Mouse (Mus musculus) embryonic fibroblast, embryonic 13.5 days (primary cell): Measurements from ENCODE around the gene Nbea. TPM values are rescaled to one million over a fixed set of nuclear protein-coding genes. Genes with fewer than 3 reads are reported as not detected.

Experiments used
- H3K27ac ChIP-seq: 2 replicates; pipeline ENCODE4 v1.5.1; 2012; ENCODE audit warnings: low read length, control low read depth, inconsistent platforms; ENCODE audit not compliant: insufficient read depth
- H3K4me1 ChIP-seq: 2 replicates; pipeline ENCODE4 v1.6.1; 2011; ENCODE audit warnings: low read length; ENCODE audit not compliant: control insufficient read depth, insufficient read depth
- H3K4me3 ChIP-seq: 2 replicates; pipeline ENCODE4 v1.5.1; 2011; ENCODE audit warnings: mild to moderate bottlenecking, control low read depth, low read length; ENCODE audit not compliant: insufficient read depth
- CTCF ChIP-seq: IDR thresholded peaks from 2 replicates; pipeline ENCODE4 v1.5.1; 2011; ENCODE audit warnings: mild to moderate bottlenecking, control low read depth, low read length, moderate library complexity, borderline replicate concordance; ENCODE audit not compliant: insufficient read depth
- POLR2A ChIP-seq: IDR thresholded peaks from 2 replicates; pipeline ENCODE4 v1.6.1; 2011; ENCODE audit warnings: low read depth, mild to moderate bottlenecking, control low read depth, low read length, moderate library complexity
- polyA plus RNA-seq: library from polyadenylated mRNA; stranded (reverse); fragments of >200 nt; gene quantifications from 2 replicates; pipeline ENCODE4 v1.2.4, GENCODE M21; 2011; ENCODE audit warnings: low read depth; ENCODE audit not compliant: missing spikeins, insufficient read length

The Nbea gene
- polyA plus RNA-seq, 1 experiment = 35.3 TPM

DNA sequence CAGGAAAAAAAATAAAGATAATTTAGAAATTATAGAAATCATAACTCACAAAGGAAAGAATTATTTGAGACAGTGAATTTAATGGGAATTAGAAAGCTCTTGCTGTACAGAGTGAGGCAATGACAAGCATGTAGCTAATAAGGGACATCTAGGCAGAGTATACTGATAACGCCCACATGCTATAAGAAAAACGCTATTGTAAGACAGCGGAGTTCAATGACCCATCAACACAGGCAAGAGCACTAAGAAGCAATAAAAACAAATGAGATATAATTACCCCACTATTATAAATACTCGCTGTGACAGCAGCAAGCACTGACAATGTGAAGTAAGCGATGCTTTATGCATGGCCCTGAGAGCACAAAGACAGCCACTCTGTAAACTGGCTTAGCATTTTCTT is 233.5 kb downstream of the Nbea start:
- no peak overlapping the region for H3K4me3 ChIP-seq
- no peaks in the 10 kb centered on the region for H3K4me1 ChIP-seq
- H3K27ac ChIP-seq = no peak overlapping the region
- TF ChIP-seq POLR2A = no peak
- no peak for TF ChIP-seq CTCF

DNA sequence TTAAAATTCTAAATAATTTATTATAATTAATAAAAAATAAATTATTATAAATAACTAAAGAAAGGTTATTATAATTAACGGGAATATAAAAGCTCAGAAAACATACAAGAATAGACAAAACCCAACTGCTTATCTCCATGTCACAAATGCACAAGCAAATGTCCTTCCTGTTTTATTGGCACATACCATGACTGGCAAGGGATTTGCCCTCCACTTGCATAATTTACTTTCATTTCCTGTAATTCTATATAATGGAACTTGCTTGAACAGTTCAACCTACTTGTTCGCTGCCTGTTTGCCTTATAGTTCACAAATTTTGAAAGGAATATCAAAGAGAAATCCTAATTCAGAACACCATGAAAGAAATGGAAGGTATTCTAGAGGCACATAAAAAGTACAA is 234.4 kb downstream of the Nbea start:
- Histone ChIP-seq H3K27ac (no peak overlapping the region), H3K4me1 (no peaks in the 10 kb centered on the region), H3K4me3 (no peak overlapping the region)
- TF ChIP-seq POLR2A (no peak), CTCF (no peak)

DNA sequence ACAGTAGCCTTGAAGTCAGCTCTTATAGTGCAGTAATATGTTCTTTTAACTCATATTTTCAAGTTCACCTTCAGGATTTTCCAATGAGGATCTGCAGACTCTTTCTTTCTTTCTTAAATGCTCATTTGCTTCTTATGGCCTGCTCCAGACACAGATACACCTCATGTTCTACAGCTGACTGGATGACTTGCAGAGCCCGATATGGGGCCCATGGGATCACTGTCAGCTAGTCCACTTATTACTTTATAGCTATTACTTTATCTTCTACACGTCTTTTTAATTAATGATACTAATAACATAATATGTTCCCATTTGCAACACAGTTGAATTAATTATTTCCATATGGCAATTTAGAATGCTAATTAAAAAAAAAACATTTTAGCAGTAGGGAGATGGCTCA is 256.2 kb downstream of the Nbea start:
- Histone ChIP-seq H3K4me3 (no peak overlapping the region), H3K4me1 (no peaks in the 10 kb centered on the region), H3K27ac (no peak overlapping the region)
- TF ChIP-seq CTCF = no peak
- TF ChIP-seq POLR2A = no peak

DNA sequence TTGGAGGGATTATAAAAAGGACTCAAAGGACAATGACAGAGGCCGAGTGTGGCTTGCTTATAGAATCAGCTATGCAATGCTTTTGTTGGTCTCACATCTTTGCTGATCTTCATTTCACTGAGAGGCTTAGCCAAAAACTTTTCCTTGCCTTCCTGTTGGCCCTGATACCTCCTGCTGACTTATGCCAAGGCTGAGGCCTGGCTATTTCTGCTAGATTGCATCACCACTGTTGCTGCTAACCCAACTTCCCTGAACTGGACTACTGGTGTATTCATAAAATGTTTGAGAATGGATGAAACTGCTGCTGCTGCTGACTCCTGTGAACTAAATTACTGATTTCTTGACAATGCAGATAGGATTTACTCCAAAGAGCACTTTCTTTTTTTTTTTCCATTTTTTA is 274.2 kb downstream of the Nbea start:
- Histone ChIP-seq H3K4me1 (no peaks in the 10 kb centered on the region), H3K27ac (peak overlapping the region; percentile 61), H3K4me3 (no peak overlapping the region)
- TF ChIP-seq POLR2A = no peak
- TF ChIP-seq CTCF = no peak

DNA sequence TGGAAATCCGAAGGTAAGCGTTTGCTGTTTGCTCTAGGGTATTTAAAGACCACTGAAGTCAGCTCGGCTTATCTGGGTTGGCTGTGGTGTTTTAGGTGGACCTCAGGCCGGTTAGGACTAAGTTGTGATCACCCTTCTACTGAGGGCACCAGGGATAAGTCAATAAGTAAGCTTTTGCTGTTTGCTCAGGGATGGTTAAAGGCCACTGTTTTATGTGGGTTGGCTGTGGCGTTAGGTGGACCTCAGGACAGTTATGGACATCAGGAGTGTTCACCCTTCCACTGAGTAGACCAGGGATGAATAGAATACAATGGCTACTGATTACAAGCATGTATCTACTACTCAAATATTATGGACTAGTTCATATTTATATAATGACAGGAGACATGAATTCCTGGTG is 292.9 kb downstream of the Nbea start:
- no peak overlapping the region for H3K27ac ChIP-seq
- no peak for TF ChIP-seq POLR2A
- no peak for TF ChIP-seq CTCF
- H3K4me1 ChIP-seq = peaks cover 8% of the 10 kb centered on the region
- H3K4me3 ChIP-seq = no peak overlapping the region

DNA sequence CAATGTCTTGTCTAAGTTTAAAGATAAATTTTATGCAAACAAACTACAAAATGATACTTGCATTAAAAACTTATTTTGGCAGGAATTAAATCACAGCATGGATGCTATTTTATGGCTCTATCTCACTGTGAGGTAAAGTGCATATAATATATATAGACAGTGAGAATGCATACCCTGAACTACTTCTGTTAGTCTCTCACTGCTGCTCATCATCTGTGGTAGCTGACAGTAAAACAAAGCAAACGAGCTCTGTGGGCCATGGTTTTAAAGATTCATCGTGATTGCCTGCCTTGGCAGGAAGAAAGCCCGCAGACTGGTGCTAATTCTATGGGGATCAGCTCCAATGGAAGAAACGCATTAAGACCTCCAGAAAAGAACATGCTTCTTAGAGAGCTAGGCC is 294.3 kb downstream of the Nbea start:
- H3K4me3 ChIP-seq = no peak overlapping the region
- no peak for TF ChIP-seq POLR2A
- TF ChIP-seq CTCF = no peak
- H3K27ac ChIP-seq = no peak overlapping the region
- peaks cover 8% of the 10 kb centered on the region for H3K4me1 ChIP-seq

DNA sequence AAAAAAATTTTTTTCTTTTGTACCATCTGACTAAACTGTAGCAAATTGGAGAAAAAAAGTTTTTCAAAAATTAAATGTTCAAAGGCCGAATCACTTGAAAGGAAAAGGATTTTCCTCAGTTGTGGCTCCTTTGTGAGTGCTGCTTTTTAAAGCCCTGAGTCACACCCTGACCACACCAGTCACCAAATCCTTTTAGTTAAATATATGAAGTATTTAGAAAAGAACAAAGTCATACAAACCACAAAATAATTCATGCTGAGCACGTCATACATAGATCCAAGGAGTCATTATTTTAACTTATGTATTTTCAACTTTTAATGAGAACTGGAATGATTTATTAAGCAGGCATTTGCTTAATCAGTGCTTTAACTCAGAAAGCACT is 295.7 kb downstream of the Nbea start:
- peak overlapping the region; percentile 70; the same call in 1 of the 2 replicates for H3K27ac ChIP-seq
- H3K4me1 ChIP-seq = peaks cover 8% of the 10 kb centered on the region
- no peak for TF ChIP-seq CTCF
- no peak for TF ChIP-seq POLR2A
- no peak overlapping the region for H3K4me3 ChIP-seq

DNA sequence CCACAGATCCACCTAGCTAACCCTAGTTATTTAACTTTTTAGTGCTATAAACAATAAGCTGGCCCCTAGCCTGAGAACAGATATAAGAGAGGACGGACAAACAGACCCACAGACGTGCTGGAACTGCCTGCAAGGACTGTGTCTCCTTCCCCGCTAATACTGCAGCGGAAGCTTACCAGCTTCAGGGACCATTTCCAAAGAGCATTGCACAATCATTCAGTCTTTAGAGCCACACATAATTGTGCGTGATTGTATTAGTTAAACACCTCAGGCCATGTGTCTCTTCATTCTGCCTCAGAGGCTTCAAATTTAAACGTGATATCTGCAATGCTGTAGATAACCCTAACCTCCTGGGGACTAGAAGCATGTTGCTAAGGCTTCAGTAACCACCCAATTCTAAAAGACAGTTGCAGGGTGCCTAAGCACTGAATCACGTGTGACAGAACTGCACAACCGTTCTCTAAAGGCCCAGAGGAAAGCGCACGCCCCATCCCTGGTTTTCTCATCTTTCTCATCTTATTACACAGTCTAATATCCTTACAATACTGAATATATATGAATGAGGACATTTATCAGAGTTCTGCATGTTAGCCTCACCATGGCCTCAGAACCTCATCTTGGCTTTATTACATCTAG is 296.2 kb downstream of the Nbea start:
- TF ChIP-seq POLR2A (no peak), CTCF (no peak)

DNA sequence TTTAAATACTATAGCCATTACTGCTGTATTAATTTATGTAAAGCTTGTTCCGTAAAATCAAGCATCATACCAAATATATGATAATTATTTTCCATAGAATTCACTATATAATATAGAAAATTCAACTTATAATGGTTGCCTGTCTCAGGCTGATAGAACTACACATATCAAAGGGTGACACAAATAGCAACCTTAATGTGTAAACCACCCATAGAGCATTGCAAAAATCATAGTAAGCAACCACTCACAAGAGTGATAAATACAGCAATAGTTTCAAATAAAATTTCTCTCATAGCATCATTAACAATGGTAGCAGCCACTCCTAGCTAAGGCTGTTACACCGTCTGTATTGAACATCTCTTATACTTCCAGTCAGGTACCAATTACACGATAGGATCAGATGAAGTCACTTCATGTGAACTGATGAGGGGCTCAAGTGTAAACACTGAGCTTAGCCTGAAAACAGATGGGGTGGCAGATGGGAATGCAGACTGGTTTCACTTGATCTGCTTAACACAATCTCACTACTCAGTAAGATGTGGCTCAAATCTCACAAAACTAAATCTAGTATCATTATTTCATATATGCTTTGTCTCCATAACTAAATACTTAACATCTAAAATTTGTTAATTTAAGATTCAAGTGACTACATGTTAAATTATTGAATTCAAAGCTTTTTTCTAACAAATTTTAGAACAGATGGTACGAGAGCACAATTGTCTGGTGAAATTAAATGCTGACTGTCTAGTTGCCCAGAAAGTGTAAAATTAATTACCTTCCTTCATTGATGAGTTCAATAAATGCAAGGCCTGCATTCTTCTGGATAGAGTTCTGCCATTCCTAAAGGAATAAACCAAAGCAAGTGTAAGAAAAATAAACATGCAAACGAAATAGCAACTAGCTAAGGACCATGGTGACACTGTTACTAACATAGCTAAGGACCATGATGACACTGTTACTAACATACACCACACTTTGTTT is 310.3 kb downstream of the Nbea start:
- no peak overlapping the region for H3K4me3 ChIP-seq
- TF ChIP-seq POLR2A (no peak), CTCF (no peak)
- H3K27ac ChIP-seq = no peak overlapping the region
- H3K4me1 ChIP-seq = no peaks in the 10 kb centered on the region

More for the DNA sequence above, 296.2 kb downstream of the Nbea start:
- peaks cover 8% of the 10 kb centered on the region for H3K4me1 ChIP-seq
- no peak overlapping the region for H3K4me3 ChIP-seq
- peak overlapping the region; percentile 70 for H3K27ac ChIP-seq

DNA sequence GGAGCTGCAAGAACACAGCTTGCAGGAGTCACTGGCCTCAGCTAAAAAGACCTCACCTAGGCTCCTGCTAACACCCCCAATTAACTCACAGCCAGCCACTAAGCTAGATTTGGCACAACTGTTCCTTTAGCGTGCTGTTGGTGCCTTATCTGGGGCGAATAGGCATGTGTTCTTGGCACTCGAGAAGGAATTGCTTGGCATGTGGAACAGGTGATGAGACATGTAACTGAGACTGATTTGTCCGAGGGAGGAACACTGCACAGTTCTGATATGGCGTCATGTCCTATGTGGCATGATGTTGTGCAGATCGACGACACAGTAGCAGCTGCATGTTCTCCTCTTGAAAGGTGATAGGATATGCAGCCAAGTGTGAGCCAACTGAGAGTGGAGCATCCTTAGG is 331.0 kb downstream of the Nbea start:
- no peak overlapping the region for H3K27ac ChIP-seq
- TF ChIP-seq POLR2A (no peak), CTCF (no peak)

More for the DNA sequence above, 331.0 kb downstream of the Nbea start:
- H3K4me3 ChIP-seq = no peak overlapping the region
- no peaks in the 10 kb centered on the region for H3K4me1 ChIP-seq
